Mouse (Mus musculus) C2C12 (cell line): Measurements from ENCODE around the gene Tenm2.

Experiments used
- CTCF ChIP-seq: IDR thresholded peaks from one replicate; pipeline ENCODE4 v1.5.1; 2011; ENCODE audit not compliant: control insufficient read depth, insufficient read depth, insufficient read length
- FOSL1 ChIP-seq: IDR thresholded peaks from one replicate; pipeline ENCODE4 v1.8.0; 2011; ENCODE audit warnings: mild to moderate bottlenecking, low read length; ENCODE audit not compliant: poor library complexity, insufficient read depth, severe bottlenecking
- MAX ChIP-seq: IDR thresholded peaks from one replicate; pipeline ENCODE4 v1.6.1; 2011; ENCODE audit warnings: mild to moderate bottlenecking, control low read depth
- MYOD1 ChIP-seq: IDR thresholded peaks from one replicate; pipeline ENCODE4 v1.6.1; 2011; ENCODE audit warnings: low read depth; ENCODE audit not compliant: control insufficient read depth, insufficient read length
- MYOG ChIP-seq: IDR thresholded peaks from one replicate; pipeline ENCODE4 v1.6.1; 2011; ENCODE audit not compliant: control insufficient read depth, insufficient read length; ENCODE audit errors: extremely low read depth
- USF1 ChIP-seq: IDR thresholded peaks from one replicate; pipeline ENCODE4 v1.6.1; 2011; ENCODE audit warnings: low read depth, mild to moderate bottlenecking, control low read depth, moderate library complexity

DNA sequence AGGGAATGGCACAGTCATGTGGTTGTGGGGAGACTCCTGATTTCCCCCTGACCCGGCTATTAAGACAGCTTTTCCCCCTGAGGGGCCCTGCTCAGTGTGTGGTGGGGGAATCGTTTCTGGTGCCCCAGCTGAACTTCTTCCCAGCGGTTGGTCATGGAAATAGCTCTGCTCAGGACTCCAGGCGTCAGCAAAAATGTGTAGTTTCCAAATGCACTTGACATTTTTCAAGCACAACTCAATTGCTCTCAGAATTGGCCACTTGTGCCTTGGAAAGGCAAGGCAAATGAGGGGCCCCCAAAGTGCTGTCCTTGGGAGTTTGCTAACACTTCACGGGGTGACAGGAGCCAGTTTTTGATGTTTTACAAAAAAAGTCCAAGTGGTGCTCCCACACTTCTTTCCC is 959.7 kb downstream of the Tenm2 start:
- TF ChIP-seq CTCF (no peak), USF1 (no peak), MYOD1 (no peak), MAX (no peak), MYOG (no peak), FOSL1 (no peak)
